Mouse (Mus musculus) thymus, adult 2 months (tissue): Measurements from ENCODE around the gene Olfr288. TPM values are rescaled to one million over a fixed set of nuclear protein-coding genes. Genes with fewer than 3 reads are reported as not detected.

ENCODE experiments used
- DNase-seq: peaks from one replicate; pipeline ENCODE4 v3.0.0; 2021
- H3K27ac ChIP-seq: fragments of 200-500 bp; 2 replicates; pipeline ENCODE4 v1.5.1; 2012; ENCODE audit warnings: low read length, control low read depth; ENCODE audit not compliant: control insufficient read depth, insufficient read depth
- H3K27me3 ChIP-seq: fragments of 200-500 bp; 2 replicates; pipeline ENCODE4 v1.6.1; 2012; ENCODE audit warnings: mild to moderate bottlenecking, low read length, moderate library complexity, mixed read lengths; ENCODE audit not compliant: control insufficient read depth, insufficient read depth
- H3K36me3 ChIP-seq: fragments of 200-500 bp; 2 replicates; pipeline ENCODE4 v1.6.1; 2012; ENCODE audit warnings: mild to moderate bottlenecking, low read length, moderate library complexity; ENCODE audit not compliant: control insufficient read depth, insufficient read depth
- H3K4me1 ChIP-seq: fragments of 200-500 bp; replicated peaks from 2 replicates; pipeline ENCODE4 v1.6.1; 2012; ENCODE audit warnings: low read length; ENCODE audit not compliant: control insufficient read depth, insufficient read depth
- H3K4me3 ChIP-seq: fragments of 200-500 bp; 2 replicates; pipeline ENCODE4 v1.5.1; 2012; ENCODE audit warnings: mild to moderate bottlenecking, low read length, control low read depth, moderate library complexity; ENCODE audit not compliant: control insufficient read depth, insufficient read depth
- CTCF ChIP-seq: fragments of 200-500 bp; IDR thresholded peaks from 2 replicates; pipeline ENCODE4 v1.5.1; 2012; ENCODE audit warnings: mild to moderate bottlenecking, control low read depth, low read length, moderate library complexity, borderline replicate concordance; ENCODE audit not compliant: control insufficient read depth, poor library complexity, insufficient read depth; ENCODE audit errors: extremely low read depth
- POLR2A ChIP-seq: fragments of 200-500 bp; IDR thresholded peaks from 2 replicates; pipeline ENCODE4 v1.6.1; 2012; ENCODE audit warnings: mild to moderate bottlenecking, low read length, control low read depth, moderate library complexity; ENCODE audit not compliant: control insufficient read depth, poor library complexity, insufficient read depth; ENCODE audit errors: extremely low read depth
- WGBS: fragments of 180-500 bp; shearing (Covaris S2); methylation state at CpG from one replicate; pipeline ENCODE4 v1.1.7; 2018; 5-methylcytosine and 5-hydroxymethylcytosine counted together
- polyA plus RNA-seq: library from polyadenylated mRNA; depleted of rRNA; stranded (reverse); fragments of >200 nt; gene quantifications from 2 replicates; pipeline ENCODE4 v1.2.3, GENCODE M21; 2012; rRNA removed

Gene Olfr288
- not detected in 2 replicates for polyA plus RNA-seq

- TF ChIP-seq POLR2A, result no peak
- no peak for TF ChIP-seq CTCF
- no peak for DNase-seq
- Histone ChIP-seq H3K4me1 (no peaks in the 10 kb centered on the region), H3K27ac (no peak within 1 kb of the TSS), H3K27me3 (no peaks in the 10 kb centered on the region), H3K4me3 (no peak within 1 kb of the TSS), H3K36me3 (no peaks in the 10 kb centered on the region)
- 62% methylated on average over 3 of the region's 3 CpGs for WGBS
Measured at GRCm38 (mm10) chr15:98195442-98195841, at the start of gene Olfr288. Olfr288 (minus strand) TSS chr15:98195542.

DNA sequence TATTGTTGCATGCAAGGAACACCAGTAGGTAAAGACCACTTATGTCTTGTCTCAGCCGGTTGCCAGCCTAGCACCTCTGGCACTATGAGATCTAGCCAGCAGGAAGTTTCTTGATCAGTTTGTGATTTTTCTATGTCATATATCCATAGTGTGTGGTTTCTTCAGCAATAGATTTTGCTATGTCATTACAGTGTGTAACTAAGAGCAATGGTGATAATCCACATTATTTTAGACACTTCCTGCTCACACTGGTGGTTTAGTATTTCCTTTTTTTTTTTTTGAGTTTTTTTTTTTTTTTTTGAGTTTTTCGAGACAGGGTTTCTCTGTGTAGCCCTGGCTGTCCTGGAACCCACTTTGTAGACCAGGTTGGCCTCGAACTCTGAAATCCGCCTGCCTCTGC, 40.1 kb upstream of the Olfr288 start:
- WGBS, result 42% methylated on average over 4 of the region's 4 CpGs
- TF ChIP-seq POLR2A, result no peak
- TF ChIP-seq CTCF, result no peak
- no peaks in the 10 kb centered on the region for H3K36me3 ChIP-seq
- H3K4me1 ChIP-seq, result no peaks in the 10 kb centered on the region
- no peak overlapping the region for H3K27ac ChIP-seq
- no peak overlapping the region for H3K4me3 ChIP-seq
- no peaks in the 10 kb centered on the region for H3K27me3 ChIP-seq
- no peak for DNase-seq

DNA sequence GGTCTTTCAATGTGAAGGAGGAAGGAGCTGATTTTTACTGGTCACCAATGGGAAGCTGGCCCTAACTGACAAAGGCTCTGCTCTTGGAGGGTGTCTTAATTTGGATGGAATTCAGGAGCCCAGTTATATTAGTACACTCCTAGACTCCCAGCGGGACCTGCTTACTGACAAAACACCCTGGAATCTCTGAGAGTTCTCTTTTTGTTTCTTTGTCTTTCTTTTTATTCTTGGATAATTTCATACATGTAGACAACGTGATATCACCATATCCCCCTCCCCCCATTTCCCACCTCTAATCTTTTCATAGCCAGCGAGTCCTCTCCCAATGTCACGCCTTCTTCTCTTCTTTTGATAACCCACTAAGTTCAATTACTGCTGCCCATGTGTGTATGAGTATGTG, 39.0 kb upstream of the Olfr288 start, which contains the start of gene Olfr286:
TSS of gene Olfr286 (minus strand) at position 101 of the 400 bp plus-strand sequence.
- TF ChIP-seq POLR2A, result no peak
- TF ChIP-seq CTCF, result no peak
- Histone ChIP-seq H3K4me3 (no peak within 1 kb of the TSS), H3K36me3 (no peaks in the 10 kb centered on the region), H3K27ac (no peak within 1 kb of the TSS), H3K27me3 (no peaks in the 10 kb centered on the region), H3K4me1 (no peaks in the 10 kb centered on the region)
- WGBS, result 97% methylated on average over 4 of the region's 4 CpGs
- DNase-seq, result no peak

GRCm38 (mm10) chr15:98226096-98226495, 30.8 kb upstream of the Olfr288 start:
- no peak for DNase-seq
- H3K36me3 ChIP-seq, result no peaks in the 10 kb centered on the region
- H3K4me3 ChIP-seq, result no peak overlapping the region
- no peaks in the 10 kb centered on the region for H3K4me1 ChIP-seq
- no peak overlapping the region for H3K27ac ChIP-seq
- TF ChIP-seq CTCF, result no peak
- no peak for TF ChIP-seq POLR2A
- H3K27me3 ChIP-seq, result no peaks in the 10 kb centered on the region
- WGBS, result 84% methylated on average over 7 of the region's 7 CpGs

GRCm38 (mm10) chr15:98225610-98226009, 30.3 kb upstream of the Olfr288 start:
- no peaks in the 10 kb centered on the region for H3K4me1 ChIP-seq
- no peaks in the 10 kb centered on the region for H3K36me3 ChIP-seq
- DNase-seq, result no peak
- no peak for TF ChIP-seq CTCF
- no peak for TF ChIP-seq POLR2A
- no peaks in the 10 kb centered on the region for H3K27me3 ChIP-seq
- WGBS, result 56% methylated on average over 16 of the region's 16 CpGs
- no peak overlapping the region for H3K4me3 ChIP-seq
- no peak overlapping the region for H3K27ac ChIP-seq

DNA sequence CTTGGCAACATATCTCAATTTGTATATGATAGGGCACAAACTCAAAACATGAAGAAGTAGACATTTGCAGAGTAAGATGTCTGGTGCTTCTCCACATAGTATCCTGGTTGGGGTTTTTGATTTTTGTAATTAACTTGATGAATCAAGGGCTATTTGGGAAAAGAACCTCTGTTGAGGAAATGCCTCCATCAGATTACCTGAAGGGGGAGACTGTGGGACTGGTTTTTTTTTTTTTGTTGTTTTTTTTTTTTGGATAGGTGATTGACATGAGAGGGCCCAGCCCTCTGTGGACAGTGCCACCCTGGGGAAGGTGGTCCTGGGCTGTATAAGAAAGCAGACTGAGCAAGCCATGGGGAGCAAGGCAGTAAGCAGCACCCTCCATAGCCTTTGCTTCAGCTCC, 27.0 kb upstream of the Olfr288 start:
- no peak for DNase-seq
- H3K4me1 ChIP-seq, result no peaks in the 10 kb centered on the region
- no peaks in the 10 kb centered on the region for H3K27me3 ChIP-seq
- H3K4me3 ChIP-seq, result no peak overlapping the region
- TF ChIP-seq CTCF, result no peak
- TF ChIP-seq POLR2A, result no peak
- no peak overlapping the region for H3K27ac ChIP-seq
- no peaks in the 10 kb centered on the region for H3K36me3 ChIP-seq

- no peaks in the 10 kb centered on the region for H3K36me3 ChIP-seq
- H3K4me3 ChIP-seq, result no peak within 1 kb of the TSS
- 78% methylated on average over 4 of the region's 4 CpGs for WGBS
- H3K27me3 ChIP-seq, result no peaks in the 10 kb centered on the region
- no peak within 1 kb of the TSS for H3K27ac ChIP-seq
- TF ChIP-seq CTCF (no peak), POLR2A (no peak)
- no peak for DNase-seq
- H3K4me1 ChIP-seq, result no peaks in the 10 kb centered on the region
Measured at GRCm38 (mm10) chr15:98220877-98221276, 25.5 kb upstream of the Olfr288 start, which contains the start of the genes Gm44579 and Olfr287. Gm44579 (minus strand) TSS chr15:98220977. Olfr287 (minus strand) TSS chr15:98221056.
